Mouse (Mus musculus): ENCODE measurements around the gene Dbn1. TPM values are rescaled to one million over a fixed set of nuclear protein-coding genes. Genes with fewer than 3 reads are reported as not detected.

The Dbn1 gene
- total RNA-seq, 2 experiments from 2014 or later = 64.5 to 66.8 TPM

DNA sequence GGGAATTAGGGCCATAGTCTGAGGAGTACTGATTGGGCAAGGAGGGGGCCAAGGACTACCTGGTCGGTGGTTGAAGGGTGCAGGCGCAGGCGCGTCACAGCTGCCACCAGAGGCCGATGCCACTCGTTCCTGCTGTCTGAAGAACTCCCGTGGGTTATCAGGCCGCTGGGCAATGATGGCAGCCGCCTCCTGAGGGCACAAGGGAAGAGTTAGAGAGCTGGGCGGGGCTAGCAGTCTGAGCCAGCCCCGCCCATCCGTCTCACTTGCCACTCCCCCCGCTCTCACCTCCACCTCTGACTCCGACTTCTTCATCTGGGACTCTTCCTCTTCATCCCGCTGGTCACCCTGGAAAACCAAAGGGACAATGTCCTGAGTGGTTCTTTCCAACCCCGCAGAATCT, 10.4 kb downstream of the Dbn1 start:
- DNase-seq = no peak

DNA sequence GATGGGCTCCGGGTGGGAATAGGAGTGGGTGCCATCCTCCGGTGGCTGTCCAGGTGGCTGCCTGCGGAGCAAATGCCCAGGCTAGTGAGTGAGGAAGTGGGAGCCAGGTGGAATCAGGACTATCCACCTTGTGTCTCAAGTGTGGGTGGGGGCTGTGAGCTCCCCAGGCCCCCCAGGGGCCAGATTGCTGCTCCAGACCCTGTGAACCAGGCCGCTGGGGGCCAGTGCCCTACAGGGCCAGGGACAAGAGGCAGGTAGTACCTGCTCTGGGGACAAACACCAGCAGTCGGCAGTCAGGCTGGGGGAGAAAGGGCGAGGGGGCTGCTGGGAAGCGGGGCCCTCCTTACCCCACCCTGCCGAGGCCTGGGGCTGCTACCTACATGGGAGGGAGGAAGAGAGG, 11.7 kb downstream of the Dbn1 start:
- DNase-seq = no peak

DNA sequence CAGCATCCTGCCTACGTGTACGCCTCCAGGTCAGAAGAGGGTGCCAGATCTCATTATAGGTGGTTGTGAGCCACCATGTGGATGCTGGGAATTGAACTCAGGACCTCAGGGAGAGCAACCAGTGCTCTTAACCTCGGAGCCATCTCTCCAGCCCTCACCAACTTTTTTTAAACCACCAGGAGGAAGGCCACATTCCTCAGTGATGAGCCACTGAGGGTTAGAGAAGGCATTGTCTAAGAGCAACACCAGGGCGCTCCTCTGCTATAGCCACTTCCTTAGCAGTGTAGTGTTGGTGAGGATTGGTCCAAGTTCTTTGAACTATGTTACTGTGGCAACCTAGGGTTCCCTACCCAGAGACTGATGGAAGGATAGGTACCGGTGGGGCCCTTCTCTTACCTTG, 12.2 kb downstream of the Dbn1 start:
- DNase-seq = no peak

DNA sequence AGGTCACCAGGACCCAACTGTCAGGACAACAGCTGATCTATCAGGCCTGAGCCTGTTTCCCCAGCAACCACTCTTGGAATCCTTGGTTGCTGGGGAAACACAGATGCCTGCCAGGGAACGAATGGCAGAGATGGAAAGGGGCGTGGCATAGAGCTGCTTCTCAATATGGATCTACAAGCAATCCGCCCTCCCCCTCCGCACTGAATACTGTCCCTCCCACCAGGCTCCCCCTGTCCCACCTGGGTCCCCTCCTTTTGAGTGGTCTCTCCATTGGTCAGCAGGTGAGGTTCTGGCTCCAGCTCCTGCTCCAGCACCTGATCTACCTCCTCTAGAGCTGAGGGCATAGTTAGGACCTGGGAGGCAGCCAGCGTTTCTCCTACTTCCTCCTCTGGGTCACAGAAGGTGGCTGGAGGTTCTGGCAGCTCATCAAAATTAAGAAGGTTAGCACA, 13.3 kb downstream of the Dbn1 start:
- DNase-seq = no peak

DNA sequence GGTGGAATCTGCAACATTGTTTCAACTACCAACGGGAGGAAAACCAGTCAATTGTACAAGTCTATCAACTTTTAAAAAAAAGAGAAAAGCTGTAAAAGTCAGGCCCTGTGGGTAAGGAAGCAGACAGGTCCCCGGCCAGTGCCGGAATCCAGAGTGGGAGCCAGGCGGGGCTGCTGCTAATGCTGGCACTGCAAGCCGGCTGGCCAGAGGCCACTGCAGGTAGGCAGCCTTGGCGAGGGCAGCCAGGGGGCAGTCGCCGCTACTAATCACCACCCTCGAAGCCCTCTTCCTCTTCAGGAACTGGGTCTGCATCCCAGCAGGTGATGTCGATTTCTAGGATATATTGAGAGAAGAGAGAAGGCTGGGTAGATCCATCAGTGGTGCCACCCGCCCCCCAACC, 13.9 kb downstream of the Dbn1 start:
- DNase-seq = no peak

- no peak for DNase-seq
Observed at GRCm38 (mm10) chr13:55473076-55473831, 14.7 kb downstream of the Dbn1 start.

DNA sequence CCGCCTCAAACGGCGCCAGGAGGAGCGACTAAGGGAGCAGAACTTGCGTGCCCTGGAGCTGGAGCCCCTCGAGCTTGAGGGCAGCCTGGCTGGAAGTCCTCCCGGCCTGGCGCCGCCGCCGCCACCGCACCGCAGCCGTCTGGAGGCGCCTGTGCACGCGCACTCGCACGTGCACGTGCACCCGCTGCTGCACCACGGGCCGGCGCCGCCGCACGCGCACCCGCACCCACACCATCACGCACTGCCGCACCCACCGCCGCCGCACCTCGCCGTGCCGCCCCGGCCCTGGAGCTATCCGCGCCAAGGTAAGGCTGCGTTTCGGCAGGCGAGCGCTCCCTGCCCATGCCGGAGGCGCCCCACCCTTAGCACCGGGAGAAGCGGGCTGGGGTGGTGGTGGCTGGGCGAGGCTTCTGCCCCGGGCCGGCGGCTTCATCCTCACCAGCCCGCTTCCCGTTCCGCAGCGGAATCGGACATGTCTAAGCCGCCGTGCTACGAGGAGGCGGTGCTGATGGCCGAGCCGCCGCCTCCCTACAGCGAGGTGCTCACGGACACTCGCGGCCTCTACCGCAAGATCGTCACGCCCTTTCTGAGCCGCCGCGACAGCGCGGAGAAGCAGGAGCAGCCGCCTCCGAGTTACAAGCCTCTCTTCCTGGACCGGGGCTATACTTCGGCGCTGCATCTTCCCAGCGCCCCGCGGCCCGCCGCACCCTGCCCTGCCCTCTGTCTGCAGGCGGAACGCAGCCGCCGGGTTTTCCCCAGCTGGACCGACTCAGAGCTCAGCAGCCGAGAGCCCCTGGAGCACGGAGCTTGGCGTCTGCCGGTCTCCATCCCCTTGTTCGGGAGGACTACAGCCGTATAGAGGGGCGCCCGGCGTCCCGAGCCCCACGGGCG, 15.5 kb downstream of the Dbn1 start:
- peak; percentile 65 for DNase-seq

DNA sequence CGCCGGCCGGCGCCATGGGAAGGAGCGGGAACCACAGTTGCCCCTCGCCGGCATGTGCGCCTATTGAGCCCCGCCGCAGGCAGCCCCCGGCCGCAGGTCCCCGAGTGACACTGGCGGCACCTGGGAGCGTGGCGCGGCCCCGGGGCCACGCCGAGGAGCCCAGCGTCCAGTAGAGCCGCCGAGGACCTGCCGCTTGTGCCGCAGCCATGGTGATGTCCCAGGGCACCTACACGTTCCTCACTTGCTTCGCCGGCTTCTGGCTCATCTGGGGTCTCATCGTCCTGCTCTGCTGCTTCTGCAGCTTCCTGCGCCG, 16.1 kb downstream of the Dbn1 start:
- DNase-seq = no peak

DNA sequence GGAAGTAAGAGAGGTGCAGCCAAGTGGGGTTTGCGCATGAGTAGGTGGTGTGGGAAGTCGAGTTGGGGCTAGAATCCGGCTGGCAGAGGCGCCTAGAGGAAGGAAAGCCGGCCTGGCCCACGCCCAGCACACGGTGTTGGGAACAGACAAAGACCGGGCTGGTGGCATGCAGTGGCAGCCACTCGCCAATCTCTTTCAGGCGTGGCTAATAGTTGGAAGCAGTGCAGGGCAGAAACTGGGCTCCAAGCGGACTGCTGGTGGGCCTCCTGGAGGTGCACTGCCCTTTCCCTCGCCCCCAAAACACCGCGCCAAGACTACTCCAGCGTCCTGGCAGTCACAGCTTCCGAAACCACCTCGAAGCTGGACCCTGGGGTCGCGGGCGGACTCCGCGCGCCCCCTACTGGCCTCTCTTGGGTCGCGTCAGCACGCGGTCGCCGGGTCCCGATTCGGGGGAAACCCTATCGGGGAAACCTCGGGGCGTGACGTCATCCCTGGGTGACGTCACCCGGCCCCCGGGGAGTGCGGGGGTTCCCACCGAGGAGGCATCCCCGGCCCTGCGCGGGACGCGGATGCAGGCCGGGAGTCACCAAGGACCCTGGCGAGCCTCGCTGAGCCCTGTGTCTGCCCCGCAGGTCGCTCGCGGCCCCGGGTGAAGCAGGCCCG, 16.6 kb downstream of the Dbn1 start:
- DNase-seq = peak; percentile 93

- DNase-seq = no peak
Observed at GRCm38 (mm10) chr13:55470372-55470771, 17.5 kb downstream of the Dbn1 start.

DNA sequence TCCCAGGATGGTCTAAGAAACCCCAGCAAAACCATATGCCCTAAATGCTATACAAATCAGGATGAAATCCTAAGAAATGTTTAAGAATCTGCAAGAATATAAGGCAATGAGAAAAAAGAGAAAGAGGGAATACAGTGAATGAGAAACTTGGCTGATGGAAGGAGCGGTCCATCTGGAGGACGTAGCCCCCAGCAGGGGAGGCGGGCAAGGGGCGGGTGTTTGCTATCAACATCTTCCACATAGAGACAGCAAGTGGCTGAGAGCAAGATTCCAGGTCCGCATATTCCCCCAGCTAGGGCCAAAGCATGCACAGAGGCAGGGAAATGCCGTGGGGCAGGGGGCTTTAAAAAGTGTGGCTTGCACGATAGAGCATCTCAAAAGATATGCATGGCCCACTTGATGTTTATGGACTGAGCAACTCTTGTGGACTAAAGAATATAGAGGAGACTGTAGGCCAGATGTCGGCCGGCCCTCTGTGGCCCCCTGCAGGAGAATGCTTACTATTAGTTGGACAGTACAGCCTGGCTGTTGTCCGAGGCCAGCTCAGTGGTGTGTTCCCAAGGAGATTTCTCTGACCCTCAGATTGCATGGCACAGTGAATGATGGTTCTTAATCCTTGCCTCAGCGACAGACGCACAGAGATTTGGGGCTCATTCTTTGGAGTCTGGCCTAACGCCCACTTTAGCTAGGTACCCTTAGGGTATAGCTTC, 18.9 kb downstream of the Dbn1 start:
- DNase-seq = peak; percentile 77

DNA sequence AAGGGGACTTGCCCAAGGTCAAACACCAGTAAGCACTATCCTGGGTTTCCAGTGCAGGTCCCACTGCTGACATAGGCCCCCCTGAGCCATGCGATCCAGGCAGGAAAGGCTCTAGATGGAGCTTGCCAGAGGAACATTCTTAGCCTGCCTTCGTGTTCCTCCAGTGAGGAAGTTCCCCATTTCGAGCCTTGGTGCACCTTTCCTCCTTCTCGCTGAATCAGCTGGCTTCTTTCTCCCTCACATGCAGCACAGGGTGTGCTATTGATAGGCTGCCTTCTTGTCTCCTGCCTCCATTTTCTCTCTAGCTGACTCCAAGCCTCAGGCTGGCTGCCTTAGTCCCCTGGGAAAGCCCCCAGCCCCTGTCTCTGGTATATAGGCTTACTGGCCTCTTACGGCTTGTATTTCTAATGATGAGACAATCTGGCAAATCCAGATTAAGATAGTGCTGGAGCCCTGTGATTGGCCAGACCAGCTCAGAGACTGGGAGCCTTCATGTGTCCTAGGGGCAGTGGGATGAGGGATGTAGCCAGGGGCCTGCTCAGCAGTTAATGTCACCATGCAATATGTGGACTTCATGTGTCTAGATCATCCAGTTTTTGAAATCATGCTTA, 22.0 kb downstream of the Dbn1 start:
- DNase-seq = no peak

DNA sequence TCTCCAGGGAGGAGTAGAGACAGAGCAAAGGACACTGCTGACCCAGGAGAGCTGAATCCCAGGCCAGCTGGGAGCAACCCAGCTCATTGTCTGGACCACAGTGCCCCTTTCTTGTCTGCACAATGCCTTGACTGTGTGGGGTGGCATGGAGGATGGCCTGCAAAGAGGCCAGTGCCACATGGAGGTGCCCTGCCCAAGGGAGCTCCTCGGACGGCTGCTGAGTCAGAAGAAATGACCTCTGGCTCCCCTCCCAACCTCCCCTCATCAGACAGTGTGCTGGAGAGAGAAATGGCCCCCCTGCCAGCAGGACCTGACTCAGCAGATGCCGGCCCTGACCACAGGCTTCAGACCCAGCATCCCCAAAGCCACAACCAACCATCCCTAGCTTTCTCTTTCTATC, 22.7 kb downstream of the Dbn1 start:
- DNase-seq = no peak

DNA sequence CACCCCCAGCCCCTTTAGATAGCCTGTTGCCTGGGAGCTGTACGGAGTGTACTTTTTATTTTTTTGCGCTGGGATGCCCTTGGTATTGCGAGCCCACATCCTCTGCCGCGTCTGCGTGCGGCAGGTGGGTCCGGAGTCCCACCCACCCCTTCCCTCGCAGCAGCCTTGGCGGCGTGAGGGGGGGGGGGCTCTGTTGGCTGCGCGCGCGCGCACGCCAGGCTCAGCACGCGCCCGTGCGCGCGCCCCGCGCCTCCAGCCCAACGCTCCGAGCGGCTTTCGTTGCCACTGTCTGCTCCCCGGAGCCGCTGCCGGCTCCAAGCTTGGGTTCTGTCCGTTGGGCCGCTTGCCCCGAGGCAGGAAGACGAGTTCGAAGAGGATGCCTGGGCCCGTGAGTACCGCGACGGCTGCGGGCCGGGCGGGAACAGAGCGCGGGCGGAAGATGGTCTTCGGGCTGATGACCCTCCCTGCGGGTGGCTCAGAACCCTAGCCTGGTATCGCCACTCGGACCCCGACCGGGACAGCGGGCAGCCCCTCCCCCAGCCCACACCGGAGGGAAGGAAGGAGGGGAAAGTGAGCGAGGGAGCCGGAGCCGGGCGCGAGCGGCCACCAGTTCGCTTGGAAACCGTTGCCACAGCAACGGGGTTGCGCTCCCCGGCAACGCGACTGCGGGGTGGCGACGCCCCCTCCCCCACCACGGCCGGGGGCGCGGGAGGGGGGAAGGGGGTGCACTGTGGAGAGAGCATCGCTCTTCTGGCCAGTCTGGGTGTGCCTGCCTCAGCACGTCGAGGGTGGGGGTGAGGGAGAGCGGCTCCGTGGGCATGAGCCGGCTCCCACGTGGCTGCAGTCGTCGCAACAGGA, 23.7 kb downstream of the Dbn1 start, which contains the start of gene Prr7:
Gene Prr7, plus strand, starts transcription at position 241 of the 858 bp plus-strand sequence.
- DNase-seq = peak; percentile 54

DNA sequence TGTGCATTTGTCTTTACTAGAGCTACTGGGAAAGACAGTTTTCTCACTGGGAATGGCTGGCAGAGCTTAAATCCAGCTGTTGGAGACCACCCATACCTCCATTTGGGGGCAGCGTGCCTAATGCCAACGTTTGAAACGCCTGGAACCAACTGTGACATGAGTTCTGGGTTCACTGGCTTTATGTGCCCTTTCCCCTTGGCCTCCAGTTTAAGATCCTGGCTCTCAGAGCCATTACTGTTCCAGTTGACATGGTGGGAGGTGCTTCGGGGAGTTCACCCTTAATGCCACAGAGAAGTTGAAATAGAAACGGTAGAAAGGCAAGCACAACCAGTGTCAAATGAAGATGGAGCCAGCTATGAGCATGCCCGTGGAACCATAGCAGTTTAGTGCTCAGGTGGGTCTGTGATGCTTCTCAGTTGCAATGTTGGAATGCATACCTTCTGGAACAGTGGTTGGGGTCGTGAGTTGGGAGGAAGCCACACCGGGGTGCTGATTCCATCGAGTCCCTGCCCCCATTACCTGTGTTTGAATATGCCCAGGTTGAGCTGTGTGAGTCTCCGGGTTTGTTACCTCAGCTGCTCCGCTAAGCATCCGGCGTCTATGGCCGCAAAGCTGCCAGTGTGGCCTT, 24.4 kb downstream of the Dbn1 start:
- no peak for DNase-seq

- no peak for DNase-seq
Observed at GRCm38 (mm10) chr13:55462965-55463364, 24.9 kb downstream of the Dbn1 start.

DNA sequence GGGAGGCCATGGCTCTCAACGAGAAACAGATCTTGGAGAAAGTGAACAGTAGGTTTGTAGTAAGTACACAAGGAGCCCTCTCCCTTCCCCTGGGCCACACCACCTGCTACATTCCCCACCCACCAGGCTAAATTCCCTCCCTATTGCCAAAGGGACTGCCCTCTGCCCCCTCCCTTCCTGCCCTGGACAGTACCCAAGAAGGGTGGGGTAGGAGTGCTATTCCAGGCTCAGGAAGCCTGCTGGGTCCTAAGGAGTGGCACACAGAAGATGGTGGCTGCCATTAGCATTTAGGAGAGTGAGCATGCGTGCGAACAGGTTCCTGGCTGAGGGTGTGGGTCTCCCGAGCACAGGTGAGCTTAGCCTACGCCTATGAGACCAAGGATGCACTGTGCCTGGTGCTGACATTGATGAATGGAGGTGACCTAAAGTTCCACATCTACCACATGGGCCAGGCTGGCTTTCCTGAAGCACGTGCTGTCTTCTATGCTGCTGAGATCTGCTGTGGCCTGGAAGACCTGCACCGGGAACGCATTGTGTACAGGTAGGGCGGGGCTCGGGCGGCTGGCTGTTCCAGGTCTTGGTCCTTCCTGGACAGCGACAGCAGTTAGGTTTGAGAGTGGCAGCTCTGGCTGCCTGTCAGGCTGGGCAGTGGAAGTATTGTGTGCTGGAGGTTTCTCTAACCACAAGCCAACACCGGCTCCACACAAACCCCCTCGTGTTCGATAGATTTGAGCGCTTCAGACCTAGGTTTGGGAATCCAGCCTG, 35.9 kb downstream of the Dbn1 start:
- DNase-seq = peak; percentile 59

- no peak for DNase-seq
Observed at GRCm38 (mm10) chr13:55451296-55451695, 36.6 kb downstream of the Dbn1 start.

DNA sequence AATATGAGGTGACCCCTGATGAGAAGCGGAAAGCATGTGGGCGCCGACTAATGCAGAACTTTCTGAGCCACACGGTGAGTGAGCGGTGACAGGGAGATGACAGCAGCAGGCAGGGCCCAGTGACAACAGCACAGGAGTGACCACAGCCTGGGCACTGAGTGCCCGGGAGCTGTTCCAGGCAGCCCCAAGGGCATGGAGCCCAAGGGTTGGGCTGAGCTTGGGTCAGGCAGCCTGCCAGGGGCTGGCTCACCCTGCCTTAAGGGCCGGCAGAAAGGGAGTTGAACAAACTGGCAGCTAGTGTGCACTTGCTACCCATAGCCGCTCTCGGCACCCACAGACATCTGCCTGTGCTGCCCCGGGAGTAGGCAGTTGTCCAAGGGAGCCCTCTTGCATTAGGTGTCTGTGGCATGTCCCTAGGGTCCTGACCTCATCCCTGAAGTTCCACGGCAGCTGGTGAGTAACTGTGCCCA, 37.4 kb downstream of the Dbn1 start:
- DNase-seq = peak; percentile 91
